Mouse (Mus musculus) adrenal gland, postnatal 14 days (tissue): ENCODE results near the gene Mylk3. TPM values are rescaled to one million over a fixed set of nuclear protein-coding genes. Genes with fewer than 3 reads are reported as not detected.

Source experiments
- DNase-seq: peaks from one replicate; pipeline ENCODE4 v3.0.0; 2021; ENCODE audit warnings: mixed read lengths
- total RNA-seq: library from RNA; stranded (reverse); gene quantifications from 2 replicates; pipeline ENCODE4 v1.2.3, GENCODE M21; 2021

The Mylk3 gene
- total RNA-seq, 1 experiment from 2014 or later: 1.3 TPM

DNA sequence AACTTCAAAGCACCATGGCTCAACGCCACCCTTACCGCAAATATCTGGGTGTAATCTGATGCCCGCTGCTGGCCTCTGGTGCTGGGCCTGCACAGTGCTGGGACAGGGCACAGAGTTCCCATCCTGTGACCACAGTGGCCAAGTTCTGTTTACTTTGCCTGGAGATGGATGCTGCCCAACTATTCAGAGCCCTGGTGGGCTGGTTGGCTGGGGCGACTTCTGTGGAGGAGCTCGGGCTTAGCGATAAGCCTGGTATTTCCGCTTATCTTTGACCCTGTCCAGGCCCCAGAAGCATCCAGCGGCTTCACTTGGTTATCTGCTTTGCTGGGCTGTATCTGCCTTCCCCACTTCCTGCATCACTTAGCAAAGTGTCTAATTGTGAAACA lies 5.3 kb downstream of the Mylk3 start:
- peak; percentile 35 for DNase-seq

DNA sequence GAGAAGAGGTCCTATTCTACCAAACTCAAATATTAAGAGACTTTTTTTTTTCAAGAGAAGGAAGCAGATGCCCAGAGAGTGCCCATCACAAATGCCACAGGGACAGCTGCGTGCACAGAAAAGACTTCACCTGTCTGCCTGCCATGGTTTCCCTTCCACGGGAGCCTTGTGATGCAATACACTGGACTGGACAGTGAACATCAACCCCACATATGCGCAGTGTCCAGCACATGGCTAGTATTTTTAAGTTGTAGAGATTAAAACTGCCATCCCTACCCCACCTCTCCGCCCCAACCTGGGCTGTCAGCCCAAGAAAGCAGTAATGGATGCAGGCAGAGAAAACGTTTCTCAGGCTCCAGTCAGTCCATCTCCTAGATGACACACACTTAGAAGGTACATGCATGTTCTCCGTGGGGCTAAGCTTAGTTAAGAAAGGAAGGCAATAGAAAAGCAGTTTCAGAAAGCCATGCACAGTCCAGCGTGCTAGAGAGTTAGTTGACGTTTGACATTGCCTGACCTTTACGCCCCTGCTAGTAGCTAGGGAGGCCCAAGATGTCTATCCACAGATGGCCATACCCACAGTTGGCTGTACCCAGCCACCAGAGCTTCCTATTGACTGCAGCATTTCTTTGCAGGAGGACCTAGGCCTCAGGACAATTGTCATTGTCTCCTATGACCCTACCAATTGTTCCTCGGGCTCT lies 5.9 kb downstream of the Mylk3 start:
- no peak for DNase-seq

DNA sequence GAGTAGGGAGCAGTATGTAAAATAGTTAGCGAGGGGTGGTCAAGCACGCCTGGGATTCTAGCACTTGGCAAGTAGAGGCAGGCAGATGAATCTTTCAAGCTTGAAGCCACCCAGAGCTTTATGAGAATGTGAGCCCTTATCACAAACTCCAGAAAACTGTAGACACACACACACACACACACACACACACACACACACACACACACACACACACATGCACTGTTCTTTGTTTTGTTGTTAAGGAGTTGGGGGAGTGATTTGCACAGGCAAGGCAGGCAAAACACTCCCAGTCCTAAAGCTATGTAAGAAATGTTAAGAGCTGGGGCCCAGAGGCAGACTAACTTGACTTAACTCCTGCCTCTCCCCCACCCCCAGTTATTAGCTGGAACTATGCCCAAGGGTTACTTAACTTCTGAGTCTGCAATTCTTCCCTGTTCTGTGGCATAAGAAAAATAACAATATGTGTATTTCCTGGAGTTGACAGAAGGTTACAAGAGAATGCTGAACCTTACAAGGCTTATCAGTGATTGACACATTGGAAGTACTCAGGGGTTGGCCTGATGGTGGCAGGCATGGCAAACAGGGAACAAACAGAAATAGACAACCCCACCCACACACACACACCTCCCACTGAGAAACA lies 6.9 kb downstream of the Mylk3 start:
- DNase-seq: peak; percentile 55

DNA sequence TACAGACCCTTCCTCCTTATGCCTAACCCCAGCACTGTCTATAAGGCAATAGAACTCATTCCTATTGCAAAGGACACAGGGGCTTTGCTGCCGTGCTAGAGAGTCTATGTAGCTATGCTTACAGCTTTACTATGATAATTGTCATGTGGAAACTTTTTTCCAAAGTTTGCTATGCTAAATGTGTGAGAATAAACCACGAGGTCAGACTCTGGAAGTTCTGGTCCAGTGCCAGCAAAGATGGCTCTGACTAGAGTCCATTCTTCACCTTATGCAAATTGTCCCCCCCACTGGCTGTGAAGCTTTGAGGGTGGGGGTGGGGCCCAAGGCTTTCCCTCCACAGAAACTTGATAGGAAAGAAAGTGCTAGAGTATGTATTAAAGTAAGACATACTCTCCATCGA lies 9.6 kb downstream of the Mylk3 start:
- no peak for DNase-seq

DNA sequence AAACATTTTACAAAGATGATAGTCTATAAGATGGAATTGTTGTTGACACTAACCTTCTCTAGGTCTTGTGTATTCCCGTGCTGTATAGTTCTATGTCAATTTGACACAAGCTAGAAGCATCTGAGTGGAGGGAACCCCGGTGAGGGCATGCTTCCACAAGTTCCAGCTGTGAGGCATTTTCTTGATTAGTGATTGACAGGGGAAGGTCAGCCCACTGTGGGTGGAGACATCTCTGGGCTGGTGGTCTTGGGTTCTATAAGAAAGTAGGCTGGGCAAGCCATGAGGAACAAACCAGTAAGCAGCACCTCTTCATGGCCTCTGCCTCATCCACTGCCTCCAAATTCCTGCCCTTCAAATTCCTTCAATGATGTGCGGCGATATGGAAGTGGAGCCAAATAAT lies 11.9 kb downstream of the Mylk3 start:
- DNase-seq: no peak

DNA sequence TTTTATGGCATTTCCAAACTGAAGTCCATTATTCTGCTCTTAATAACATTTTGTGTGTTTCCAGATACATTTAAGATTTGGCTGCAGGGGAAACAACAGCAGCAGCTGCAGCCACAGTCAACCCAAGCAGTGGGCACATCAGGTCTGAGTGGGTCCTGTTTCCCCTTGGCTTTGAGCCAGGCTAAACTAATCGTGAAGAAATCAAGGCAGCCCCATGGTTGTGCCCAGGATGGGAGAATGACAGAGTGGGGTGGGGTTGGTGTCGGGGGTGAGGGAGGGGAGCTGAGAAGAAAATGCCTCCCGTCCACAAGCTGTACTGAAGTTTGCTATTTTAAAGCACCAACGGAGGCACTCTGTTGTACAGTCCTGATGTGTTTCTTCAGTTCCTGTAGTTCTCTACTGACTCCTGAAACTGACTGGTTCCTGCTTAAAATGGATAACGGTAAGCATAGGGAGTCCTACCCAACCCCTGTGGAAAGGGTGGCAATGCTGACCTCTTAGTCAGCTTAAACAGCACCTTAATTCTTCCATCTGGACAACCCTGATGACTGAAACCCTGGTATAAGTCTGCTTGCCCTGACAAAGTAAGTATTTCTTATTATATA lies 12.6 kb downstream of the Mylk3 start:
- no peak for DNase-seq

DNA sequence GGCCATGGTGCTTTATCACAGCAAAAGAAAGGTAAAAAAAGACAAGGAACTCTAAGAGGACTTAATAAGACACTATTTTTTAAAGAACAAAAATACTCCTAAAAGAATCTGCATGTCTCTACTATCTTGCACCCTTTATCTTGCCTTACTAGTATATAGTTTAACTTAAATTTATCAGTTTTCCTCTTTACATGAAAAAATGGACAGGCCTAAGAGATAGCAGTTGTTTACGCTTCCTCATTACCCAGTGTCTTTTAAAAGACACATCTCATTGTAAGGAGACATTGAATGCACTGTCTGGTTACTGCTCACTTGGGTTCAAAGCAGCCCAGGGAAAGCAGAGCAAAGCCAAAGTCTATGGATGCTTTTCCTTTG lies 13.7 kb downstream of the Mylk3 start:
- no peak for DNase-seq

DNA sequence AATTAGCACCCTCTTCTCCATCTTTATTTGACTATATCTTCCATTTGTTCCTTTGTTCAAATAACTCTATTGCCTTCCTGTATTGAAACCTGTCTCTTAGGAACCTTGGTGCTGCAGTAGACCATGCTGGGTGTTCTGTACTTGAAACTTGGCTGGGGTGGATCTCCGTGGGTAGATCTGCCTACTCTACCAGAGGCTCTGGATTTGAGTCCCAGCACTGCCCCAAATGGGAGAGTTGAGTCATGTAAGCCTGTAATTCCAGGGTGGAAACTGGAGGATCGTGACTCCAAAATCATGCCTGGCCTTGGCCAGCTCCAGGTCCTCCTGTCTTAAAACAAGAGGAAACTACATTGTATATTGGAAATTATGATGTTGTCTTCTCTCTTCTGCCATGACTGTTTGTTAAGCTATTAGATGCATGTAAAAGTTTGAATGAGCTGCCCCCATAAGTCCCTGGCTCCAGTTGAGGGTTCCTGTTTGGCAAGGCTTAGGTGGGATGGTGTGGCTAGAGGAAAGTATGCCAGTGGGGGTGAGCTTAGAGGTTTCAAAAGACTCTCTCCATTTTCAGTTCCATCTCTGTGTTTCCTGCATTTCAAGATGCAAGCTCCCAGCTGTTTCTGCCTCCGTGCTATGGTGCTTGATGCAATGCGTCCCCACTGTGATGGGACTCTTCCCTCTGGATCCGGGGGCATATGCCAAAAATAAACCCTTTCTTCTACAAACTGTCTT lies 14.2 kb downstream of the Mylk3 start:
- DNase-seq: no peak

DNA sequence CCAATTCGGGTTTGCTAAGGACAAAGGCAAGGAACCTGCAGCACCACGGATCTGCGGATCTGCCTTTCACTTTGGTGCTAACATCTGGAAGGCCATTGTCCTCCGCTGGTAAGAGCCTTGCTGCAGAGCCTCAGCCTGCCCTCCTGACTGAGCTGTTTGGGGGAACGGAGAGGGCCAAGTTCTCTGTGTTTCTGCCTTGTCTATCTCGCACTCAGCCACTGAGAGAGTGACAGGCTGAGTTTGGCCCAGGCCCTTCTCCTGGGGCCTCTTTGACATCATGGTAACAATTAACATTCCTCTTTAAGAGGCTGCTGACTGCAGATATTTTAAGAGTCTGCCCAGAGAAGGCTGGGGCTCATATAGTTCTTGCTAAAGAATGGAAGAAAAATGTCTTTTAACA lies 21.0 kb downstream of the Mylk3 start:
- no peak for DNase-seq

DNA sequence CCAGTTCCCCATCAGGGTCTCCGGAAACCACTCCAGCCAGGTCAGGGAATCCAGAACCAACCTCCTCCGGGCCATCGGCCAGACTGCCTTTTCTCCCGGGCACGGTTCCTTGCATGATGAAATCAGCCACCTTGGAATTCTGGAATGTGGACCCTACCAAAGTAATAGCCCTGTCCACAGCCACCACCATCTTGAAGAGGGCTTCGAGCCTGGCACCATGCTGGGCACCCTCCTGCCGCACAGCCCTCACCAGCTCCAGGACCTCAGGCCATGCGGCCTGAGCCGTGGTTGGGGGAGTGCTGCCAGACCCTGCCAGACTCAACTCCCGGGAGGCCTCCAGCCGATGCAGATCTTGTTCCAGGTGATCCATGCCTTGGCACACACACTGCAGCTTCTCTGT lies 21.5 kb downstream of the Mylk3 start:
- DNase-seq: peak; percentile 41

DNA sequence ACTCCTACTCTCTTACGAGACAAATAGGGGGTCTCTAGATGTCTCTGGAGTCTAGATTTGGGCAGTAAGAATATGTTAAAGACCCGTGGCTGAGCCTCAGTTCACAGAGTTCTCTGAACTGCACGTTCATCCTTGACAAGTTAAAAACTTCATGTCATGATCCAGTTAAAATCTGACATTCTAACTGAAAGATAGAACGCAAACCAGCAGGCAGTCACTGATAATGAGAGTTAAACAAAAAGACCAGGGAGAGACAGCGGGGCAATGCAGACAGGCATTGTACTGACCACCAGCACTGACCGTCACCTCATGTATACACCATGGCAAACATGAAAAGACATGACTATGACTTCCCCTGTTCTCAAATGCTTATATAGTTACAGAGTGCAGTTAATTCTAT lies 22.7 kb downstream of the Mylk3 start:
- no peak for DNase-seq

DNA sequence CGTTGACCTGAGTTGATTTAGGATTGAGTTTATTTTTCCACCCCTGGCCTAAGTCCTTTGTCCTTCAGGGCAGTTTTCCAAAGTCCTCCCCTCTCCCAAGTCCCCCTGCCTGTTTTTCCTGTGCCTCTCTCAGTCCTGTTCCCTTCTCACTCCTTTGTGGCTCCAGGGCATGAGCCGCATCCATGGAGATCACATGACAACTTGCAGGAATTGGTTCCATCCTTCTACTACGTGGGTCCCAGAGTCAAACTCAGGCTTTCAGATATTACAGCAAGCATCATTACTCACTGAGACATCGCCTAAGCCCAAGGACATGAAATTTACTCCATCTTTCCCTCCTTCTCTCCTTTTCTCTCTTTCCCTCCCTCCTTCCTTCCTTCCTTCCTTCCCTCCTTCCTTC lies 23.9 kb downstream of the Mylk3 start:
- no peak for DNase-seq

DNA sequence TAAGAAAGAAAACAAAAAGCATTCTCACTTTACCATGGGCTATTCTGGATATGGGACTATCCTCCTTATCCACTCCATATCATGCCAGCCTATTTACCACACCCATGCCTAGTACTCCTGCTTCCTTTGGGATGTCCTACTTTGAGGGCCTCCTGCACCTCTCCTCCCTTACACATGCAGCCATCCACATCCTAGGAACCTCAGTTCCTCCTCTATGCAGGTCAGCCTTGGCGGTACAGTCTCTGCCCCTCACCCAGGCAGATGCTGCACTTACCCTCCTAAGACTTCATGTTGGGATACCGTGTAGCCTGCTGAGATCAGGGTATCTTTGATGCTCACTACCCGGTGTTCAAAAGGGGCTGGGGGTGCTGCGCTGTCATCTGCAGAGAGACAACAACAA lies 32.9 kb downstream of the Mylk3 start:
- DNase-seq: no peak

DNA sequence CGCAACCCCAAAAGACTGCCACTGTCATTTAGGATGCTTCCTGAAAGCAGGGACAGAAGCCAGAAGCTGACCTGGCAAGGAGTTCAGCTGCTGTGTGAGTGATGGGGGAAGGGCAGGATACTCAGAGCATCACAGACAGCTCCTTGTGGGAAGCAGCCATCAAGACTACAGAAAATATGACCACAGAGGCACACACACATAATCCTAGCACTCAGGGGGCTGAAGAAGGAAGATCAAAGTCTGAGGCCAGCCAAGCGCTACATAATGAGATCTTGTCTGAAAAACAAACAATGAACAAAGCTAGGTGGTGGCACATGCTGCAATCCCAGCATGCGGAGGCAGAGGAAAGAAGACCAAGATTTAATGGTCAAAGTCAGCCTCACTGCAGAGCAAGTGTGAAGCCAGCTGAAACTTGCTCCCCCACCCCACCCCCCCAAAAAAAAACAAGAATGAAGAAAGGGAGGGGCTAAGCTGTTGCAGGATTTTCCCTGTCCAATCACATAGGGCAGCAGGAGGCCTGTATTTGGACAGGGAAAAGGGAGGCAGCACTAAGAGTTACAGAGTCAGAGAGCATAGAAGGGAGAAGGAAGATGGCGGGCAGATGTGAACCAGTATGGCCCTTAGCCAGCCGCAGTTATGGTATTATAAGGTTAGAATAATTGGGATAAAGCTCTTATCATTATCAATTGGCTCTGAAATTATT lies 46.1 kb downstream of the Mylk3 start:
- DNase-seq: no peak

DNA sequence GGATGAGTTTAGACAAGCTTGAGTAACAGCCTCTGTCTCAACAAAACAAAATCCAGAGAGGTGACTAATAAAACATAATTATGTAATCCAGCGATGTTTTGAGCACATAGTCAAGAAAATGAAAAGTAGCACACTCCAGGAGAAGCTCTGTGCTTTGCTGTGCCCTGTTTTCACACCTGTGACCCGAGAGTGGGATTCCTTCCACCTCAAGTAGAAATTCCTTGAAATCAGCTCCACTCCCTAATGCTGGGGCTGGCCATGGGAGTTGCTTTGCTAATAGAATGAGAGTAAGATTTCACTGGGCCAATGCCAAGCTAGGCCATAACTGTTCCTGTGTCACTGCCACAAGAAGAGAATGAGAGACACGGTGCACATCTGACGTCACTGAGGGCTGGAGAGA lies 48.5 kb downstream of the Mylk3 start:
- peak; percentile 10 for DNase-seq

DNA sequence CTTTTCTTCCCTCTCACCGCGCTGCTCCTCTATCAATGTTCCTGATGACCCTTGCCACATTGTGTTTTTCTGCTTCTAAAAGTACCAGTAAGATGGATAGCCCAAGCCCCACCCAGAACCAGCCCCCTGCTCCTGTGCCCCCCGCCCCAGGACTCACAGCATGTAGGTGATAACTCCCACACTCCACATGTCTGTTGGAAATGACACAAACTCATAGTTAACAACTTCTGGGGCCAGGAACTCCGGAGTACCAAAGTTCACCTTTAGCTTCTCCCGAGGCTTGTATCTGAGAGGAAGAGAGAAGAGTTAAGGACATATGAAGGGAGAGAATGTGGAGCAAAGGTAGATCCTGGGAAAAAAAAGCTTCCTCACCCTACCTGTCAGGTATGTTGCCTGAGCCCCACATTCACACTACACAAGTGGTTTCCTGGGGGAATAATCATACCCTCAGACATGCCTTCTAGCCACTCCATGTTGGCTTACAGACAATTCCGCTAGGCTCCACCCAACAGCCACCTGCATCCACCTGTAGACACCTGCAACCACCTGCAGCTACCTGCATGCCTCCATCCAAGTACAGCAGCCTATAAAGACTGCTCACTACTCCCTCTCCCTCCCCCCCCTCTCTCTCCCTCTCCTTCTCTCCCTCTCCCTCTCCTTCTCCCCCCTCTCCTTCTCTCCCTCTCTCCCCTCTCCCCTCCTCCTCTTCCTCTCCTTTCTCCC lies 49.8 kb downstream of the Mylk3 start:
- no peak for DNase-seq

DNA sequence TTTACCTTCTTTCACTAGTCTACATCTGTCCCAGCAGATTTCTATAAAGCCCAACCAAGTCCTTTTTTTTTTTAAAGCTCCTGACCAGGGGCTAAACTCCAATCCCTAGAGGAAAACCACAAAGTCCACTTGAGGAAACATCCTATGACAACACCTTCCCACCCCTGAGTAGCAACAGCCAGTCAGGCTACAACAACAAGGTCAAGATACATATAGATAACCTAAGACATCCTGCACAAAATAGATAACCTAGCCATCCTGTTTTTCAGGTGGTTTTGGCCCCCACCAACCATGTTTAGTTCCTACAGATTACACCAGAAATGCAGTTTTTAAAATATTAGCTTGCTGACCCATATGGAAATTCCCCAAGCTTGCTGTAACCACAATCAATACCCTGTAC lies 51.0 kb downstream of the Mylk3 start:
- no peak for DNase-seq

DNA sequence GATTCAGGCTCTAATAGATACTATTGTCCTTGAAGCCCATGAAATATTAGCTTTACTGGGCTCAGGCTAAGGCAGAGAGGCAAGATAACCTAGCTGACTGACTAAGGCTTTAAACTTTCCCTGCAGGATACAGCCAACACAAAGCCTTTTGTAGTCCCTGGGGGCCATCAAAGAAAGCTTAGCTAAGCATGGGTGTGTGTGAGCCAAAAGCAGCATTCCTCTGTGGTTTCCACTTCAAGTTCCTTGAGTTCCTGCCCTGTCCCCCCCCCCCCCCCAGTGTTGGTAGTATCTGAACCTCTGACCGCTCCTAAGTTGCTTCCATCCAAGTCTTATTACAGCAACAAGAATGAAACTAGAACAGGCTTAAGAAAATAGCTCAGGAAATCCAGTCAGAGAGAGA lies 56.6 kb downstream of the Mylk3 start:
- peak; percentile 17 for DNase-seq

DNA sequence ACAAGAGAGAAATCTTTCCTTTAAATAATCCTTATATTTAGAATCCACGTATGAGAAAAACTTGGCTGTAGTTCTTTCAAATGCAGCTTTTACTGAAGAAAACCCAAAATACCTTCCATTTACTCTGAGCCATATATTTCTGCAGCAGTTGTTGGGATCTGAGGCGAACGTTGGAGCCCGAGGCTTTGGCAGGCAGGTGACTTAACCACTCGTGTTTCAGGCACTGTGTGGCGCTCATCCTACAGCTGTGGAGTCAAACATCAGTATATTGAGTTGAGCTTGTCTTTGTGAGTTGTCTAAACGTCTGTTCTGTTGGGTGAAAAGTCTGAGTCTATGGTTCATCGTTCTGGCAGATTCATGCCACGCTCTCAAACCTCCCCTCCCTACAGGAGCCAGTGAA lies 59.1 kb downstream of the Mylk3 start:
- DNase-seq: no peak

DNA sequence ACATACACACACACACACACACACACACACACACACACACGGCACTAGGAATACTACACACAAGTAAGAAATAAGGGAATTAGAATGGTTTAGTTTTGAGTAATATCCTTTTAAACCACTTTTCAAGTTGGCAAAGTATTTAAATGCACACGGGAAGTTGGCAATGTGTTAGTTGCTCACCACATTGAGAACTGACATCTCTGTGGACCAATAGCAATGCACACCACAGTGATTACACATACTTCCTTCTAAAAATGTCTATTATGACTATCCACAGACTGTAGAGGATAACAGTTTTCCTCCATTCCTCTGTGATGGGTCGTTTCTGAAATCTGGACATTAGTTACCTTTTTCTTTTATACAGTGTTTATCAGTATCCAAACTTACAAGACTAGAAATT lies 63.1 kb downstream of the Mylk3 start:
- no peak for DNase-seq

DNA sequence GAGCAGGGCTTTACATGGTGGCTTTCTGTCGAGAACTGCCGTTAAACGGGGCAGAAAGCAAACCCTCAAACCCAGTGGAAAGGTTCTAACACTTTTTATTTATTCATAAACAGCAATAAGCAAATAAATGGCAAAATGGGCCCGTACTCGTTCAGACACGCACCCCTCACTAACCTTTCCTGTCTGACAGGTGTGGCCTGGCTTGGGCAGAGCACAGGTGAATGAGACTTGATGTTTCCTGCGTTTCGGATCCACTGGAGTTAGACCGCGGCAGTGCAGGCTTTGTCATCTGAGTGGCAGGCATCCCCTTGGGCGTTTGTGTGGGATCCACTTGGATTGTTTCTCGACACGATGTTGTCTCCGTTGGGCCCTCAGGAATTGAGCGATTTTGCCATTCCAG lies 64.2 kb downstream of the Mylk3 start:
- no peak for DNase-seq

DNA sequence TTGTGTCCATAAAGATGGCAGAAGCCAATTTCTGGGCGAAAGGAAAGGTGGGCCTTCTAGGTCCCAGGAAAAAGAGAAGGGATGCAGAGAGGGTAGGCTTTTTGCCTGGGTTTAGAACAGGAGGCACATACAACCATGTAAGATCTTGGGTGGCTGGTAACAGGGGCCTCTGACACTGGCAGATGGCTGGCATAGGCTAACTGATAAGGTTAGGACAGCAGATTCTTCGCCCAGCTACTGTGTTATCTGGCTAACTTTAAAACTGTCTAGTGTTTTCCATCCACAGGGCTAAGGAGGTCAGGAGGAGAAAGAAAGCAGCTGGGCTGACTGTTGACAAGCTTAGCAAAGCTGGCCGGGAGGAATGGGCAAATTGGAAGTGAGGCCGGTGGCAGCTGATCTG lies 67.6 kb downstream of the Mylk3 start:
- DNase-seq: no peak
